Mouse (Mus musculus) megakaryocyte, embryonic 14.5 days (primary cell): ENCODE data around the gene Serpina3g. TPM values are rescaled to one million over a fixed set of nuclear protein-coding genes. Genes with fewer than 3 reads are reported as not detected.

Source experiments
- H3K27me3 ChIP-seq: replicated peaks from 2 replicates; pipeline ENCODE3; 2012; ENCODE audit warnings: inconsistent platforms
- H3K36me3 ChIP-seq: replicated peaks from 2 replicates; pipeline ENCODE3; 2012; ENCODE audit warnings: low read length, inconsistent platforms, mixed read lengths
- H3K4me1 ChIP-seq: 2 replicates; pipeline ENCODE4 v1.6.1; 2012; ENCODE audit warnings: inconsistent platforms
- H3K4me3 ChIP-seq: replicated peaks from 2 replicates; pipeline ENCODE3; 2012; ENCODE audit warnings: moderate library complexity, mild to moderate bottlenecking, inconsistent platforms
- H3K9me3 ChIP-seq: 2 replicates; pipeline ENCODE4 v1.6.1; 2012; ENCODE audit warnings: inconsistent platforms
- FLI1 ChIP-seq: IDR thresholded peaks from 2 replicates; pipeline ENCODE4 v1.6.1; 2012; ENCODE audit warnings: low read length, inconsistent platforms, mixed read lengths
- GATA1 ChIP-seq: IDR thresholded peaks from 3 replicates; pipeline ENCODE4 v1.6.1; 2012; ENCODE audit warnings: mixed read lengths, low read length, inconsistent platforms, borderline replicate concordance
- polyA plus RNA-seq: library from polyadenylated mRNA; stranded (reverse); fragments of >175 nt; gene quantifications from 2 replicates; pipeline ENCODE4 v1.2.3, GENCODE M21; 2012; ENCODE audit warnings: low replicate concordance; ENCODE audit not compliant: insufficient read depth

The Serpina3g gene
- polyA plus RNA-seq, 1 experiment: 154 TPM

DNA sequence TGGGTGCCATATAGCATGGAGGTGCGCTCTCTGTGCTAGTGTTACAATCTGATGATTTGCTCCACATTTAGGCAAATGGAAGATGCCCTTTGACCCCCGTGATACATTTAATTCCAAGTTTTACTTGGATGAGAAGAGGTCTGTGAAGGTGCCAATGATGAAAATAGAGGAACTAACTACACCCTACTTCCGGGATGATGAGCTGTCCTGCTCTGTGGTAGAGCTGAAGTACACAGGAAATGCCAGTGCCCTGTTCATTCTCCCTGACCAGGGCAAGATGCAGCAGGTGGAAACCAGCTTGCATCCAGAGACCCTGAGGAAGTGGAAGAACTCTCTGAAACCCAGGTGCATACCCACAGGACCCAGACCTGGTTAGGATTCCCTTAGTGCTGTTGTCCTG lies 30.3 kb downstream of the Serpina3g start:
- Histone ChIP-seq H3K4me3 (peak overlapping the region; percentile 59), H3K36me3 (peaks cover 40% of the 10 kb centered on the region), H3K4me1 (peaks cover 80% of the 10 kb centered on the region), H3K27me3 (no peaks in the 10 kb centered on the region), H3K9me3 (no peaks in the 10 kb centered on the region)
- TF ChIP-seq GATA1: no peak
- TF ChIP-seq FLI1: no peak

DNA sequence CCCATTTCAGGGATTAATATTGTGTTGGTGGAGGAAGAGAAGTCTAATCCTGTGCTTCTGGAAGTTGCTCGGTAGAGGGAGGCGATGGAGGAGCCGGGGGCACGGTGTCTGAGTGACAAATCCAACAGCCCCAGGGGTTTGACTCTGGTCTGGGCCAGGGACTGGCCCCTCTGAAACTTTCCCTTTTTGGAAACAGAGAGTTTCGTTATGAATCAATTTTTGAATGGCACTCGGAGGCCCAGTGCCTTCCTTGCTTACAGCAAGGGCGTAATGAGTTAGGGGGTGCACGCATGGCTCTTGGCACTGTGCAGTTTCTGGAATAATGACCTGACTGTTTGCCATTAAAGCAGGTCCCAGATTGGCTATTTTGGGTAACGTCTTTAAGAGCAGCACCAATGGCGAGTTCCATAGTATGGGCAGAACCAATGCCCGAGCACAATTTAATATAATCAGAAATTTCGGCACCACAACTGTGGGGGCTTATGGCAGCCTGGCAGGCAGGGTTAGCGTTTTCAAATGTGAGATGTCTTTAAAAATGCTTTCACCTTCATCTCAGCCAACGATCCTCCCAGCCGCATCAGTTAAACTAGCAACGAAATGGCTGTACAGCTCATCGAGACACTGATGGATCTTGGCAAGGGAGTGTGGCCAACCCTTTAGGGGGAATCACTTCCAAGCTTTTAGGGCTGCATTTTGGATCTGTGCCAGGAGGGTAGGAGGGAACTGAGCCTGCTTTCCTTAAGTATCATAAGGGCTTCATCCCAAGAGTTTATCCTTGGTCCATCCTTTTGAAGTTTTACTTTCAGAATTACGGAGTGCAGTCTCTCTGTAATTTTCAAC lies 42.4 kb downstream of the Serpina3g start:
- H3K9me3 ChIP-seq: peaks cover 34% of the 10 kb centered on the region
- no peaks in the 10 kb centered on the region for H3K36me3 ChIP-seq
- no peak for TF ChIP-seq FLI1
- TF ChIP-seq GATA1: no peak
- H3K4me3 ChIP-seq: no peak overlapping the region
- no peaks in the 10 kb centered on the region for H3K27me3 ChIP-seq
- peaks cover 8% of the 10 kb centered on the region for H3K4me1 ChIP-seq

DNA sequence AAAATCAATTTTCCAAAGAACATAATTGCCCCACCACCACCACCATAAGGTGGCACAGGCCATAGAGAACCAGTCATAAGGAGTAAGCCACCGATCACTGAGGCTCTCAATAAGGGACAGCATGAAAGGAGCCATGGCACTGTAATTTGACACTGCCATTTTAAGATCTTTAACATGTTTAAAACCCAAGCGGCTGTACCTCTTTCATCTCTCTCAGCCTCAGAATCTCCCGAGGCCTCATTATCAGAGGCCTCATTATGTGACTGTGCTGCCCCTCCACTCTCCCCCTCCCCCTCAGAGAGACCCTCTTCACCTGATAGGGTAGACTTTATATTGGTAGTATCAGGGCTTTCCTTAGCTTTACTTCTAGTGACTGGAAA lies 43.0 kb downstream of the Serpina3g start:
- Histone ChIP-seq H3K9me3 (peaks cover 36% of the 10 kb centered on the region), H3K27me3 (no peaks in the 10 kb centered on the region), H3K36me3 (no peaks in the 10 kb centered on the region), H3K4me3 (no peak overlapping the region), H3K4me1 (peaks cover 1% of the 10 kb centered on the region; the same call in 1 of the 2 replicates)
- no peak for TF ChIP-seq GATA1
- no peak for TF ChIP-seq FLI1

DNA sequence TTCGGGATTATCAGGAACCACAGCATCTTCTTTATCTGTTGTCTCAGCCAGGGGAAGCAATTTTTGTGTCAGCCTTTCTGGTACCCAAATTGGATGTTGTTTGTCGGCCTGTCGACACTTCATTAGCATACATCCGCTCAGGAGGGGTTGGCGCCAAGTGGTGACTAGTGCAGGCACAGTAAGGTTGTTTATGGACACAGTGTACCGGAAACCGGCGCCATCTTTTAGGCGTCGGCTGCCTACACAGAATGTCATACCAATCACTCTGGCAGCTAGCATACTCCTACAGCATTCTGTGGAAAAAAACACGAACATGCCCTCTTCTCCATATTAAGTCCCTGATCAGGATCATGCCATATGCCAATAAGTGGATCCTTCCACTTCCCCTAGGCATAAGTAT lies 47.3 kb downstream of the Serpina3g start:
- peaks cover 29% of the 10 kb centered on the region for H3K9me3 ChIP-seq
- no peak overlapping the region for H3K4me3 ChIP-seq
- no peaks in the 10 kb centered on the region for H3K27me3 ChIP-seq
- no peaks in the 10 kb centered on the region for H3K4me1 ChIP-seq
- TF ChIP-seq GATA1 (no peak), FLI1 (no peak)
- H3K36me3 ChIP-seq: no peaks in the 10 kb centered on the region

DNA sequence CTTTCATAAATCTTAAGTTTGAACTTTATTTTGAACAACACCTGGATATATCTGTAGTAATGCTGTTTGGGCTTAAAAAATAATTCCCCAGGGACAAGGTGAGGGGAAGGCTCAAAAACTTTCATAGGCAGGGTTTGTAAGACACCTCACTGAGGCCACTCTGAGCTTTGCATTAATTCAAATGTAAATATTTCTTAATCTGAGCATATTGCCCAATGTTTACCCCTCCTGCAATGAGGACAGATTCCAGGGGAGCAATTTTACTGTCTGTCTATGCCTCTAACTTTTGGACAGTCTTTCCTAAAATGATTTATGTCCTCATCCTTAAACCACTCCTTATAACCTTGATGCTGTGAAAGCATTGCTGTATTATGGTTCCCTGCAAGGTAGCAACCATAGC lies 52.3 kb downstream of the Serpina3g start:
- Histone ChIP-seq H3K4me1 (no peaks in the 10 kb centered on the region), H3K4me3 (no peak overlapping the region), H3K9me3 (peaks cover 3% of the 10 kb centered on the region), H3K36me3 (no peaks in the 10 kb centered on the region), H3K27me3 (no peaks in the 10 kb centered on the region)
- no peak for TF ChIP-seq FLI1
- TF ChIP-seq GATA1: no peak

DNA sequence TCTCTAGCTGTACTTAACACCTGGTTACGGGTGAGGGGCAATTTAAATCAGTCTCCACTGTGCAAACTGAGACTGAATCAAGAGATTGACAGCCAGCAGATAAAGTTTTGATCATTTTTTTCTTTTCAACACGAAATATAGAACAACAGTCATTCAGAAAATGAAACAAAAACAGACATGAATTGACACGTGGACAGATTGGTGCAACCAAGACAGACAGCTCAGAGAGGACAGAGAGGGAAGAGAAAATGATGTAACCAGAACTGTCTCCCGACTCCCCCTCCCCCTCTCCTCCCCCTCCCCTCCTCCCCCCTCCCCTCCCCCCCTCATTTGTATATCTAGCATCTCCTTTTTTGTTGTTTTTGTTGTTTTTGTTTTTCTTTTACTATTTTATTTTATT lies 53.8 kb downstream of the Serpina3g start:
- TF ChIP-seq FLI1: no peak
- TF ChIP-seq GATA1: no peak
- no peaks in the 10 kb centered on the region; the same call in 1 of the 2 replicates for H3K9me3 ChIP-seq
- no peak overlapping the region for H3K4me3 ChIP-seq
- no peaks in the 10 kb centered on the region for H3K36me3 ChIP-seq
- no peaks in the 10 kb centered on the region; the same call in 1 of the 2 replicates for H3K4me1 ChIP-seq
- H3K27me3 ChIP-seq: no peaks in the 10 kb centered on the region

Other genes with a start within 250 kb of the Serpina3g start
- not detected in 2 replicates for gene Serpina11, start 246.3 kb upstream of the Serpina3g start, polyA plus RNA-seq
- gene Serpina9, start 222.5 kb upstream of the Serpina3g start, polyA plus RNA-seq: not detected in 2 replicates
- not detected in 2 replicates for gene Serpina12, start 191.8 kb upstream of the Serpina3g start, polyA plus RNA-seq
- gene Serpina5, start 135.1 kb upstream of the Serpina3g start, polyA plus RNA-seq: not detected in 2 replicates
- not detected in 2 replicates for gene Serpina3a, start 123.5 kb upstream of the Serpina3g start, polyA plus RNA-seq
- gene Serpina3b, start 108.2 kb upstream of the Serpina3g start, polyA plus RNA-seq: not detected in 2 replicates
- gene Serpina3c, start 82.4 kb upstream of the Serpina3g start, polyA plus RNA-seq: not detected in 2 replicates
- 1.3 TPM in 1 of 2 replicates, not detected in the other for gene Serpina3f, start 21.7 kb upstream of the Serpina3g start, polyA plus RNA-seq
- gene Serpina3i, start 26.9 kb downstream of the Serpina3g start, polyA plus RNA-seq: 1.0 and 2.1 TPM in 2 replicates
- not detected in 2 replicates for gene Serpina3j, start 78.3 kb downstream of the Serpina3g start, polyA plus RNA-seq
- not detected in 2 replicates for gene Serpina3k, start 102.2 kb downstream of the Serpina3g start, polyA plus RNA-seq
- gene Serpina3m, start 102.2 kb downstream of the Serpina3g start, polyA plus RNA-seq: not detected in 2 replicates
- gene Serpina3n, start 170.5 kb downstream of the Serpina3g start, polyA plus RNA-seq: not detected in 2 replicates
- not detected in 2 replicates for gene Gsc, start 237.1 kb downstream of the Serpina3g start, polyA plus RNA-seq